Mouse (Mus musculus) CH12.LX (cell line): ENCODE measurements around the gene Mkln1.

ENCODE experiments used
- CTCF ChIP-seq, 2 experiments: IDR thresholded peaks in 1 of 2; conservative IDR thresholded peaks in 1 of 2; 2 replicates each; pipeline ENCODE4 v1.5.1; 2011 to 2012; ENCODE audit warnings: low read depth in 2 of 2, low read length in 2 of 2, improper control_type of control experiment in 1 of 2, inconsistent platforms in 1 of 2, mild to moderate bottlenecking in 1 of 2, moderate library complexity in 1 of 2
- EP300 ChIP-seq: IDR thresholded peaks from 2 replicates; pipeline ENCODE4 v1.6.1; 2011; ENCODE audit warnings: low read length, improper control_type of control experiment
- HCFC1 ChIP-seq: IDR thresholded peaks from 2 replicates; pipeline ENCODE4 v1.6.1; 2012; ENCODE audit warnings: low read depth, mild to moderate bottlenecking, inconsistent platforms, low read length, improper control_type of control experiment
- POLR2A ChIP-seq: IDR thresholded peaks from 2 replicates; pipeline ENCODE4 v1.6.1; 2011; ENCODE audit warnings: low read depth, mild to moderate bottlenecking, improper control_type of control experiment, low read length
- ZNF384 ChIP-seq: IDR thresholded peaks from 2 replicates; pipeline ENCODE4 v1.6.1; 2012; ENCODE audit warnings: low read depth, low read length, improper control_type of control experiment, inconsistent platforms

DNA sequence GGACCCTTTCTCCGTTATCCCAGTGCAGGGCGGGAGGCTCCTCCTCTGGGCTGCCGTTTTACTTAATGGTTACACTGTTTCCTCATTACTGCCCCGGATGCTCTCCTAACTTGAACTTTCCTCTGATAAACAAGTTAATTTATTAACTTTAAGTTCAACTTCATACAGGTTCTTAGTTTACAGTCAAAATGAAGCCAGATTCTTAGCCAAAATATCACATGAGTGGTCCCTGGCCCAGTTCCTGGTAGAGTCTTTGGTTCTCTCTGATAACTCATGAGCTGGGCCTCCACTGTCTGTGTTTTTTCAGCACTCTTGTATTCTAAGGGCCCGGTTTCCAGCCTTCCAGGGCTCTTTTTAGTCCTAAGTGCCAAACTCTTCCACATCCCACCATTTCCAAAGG is 5.7 kb upstream of the Mkln1 start:
- TF ChIP-seq CTCF (conservative IDR thresholded peaks at IDR 0.05 in 1 of 2, IDR thresholded peaks at IDR 0.05 in 1 of 2; ENCODE audit: low read depth in 2 of 2, low read length in 2 of 2) (no peak), POLR2A (no peak), EP300 (no peak), ZNF384 (no peak), HCFC1 (no peak)
